Mouse (Mus musculus) ES-Bruce4 (cell line): ENCODE data around the gene Sel1l2. TPM values are rescaled to one million over a fixed set of nuclear protein-coding genes. Genes with fewer than 3 reads are reported as not detected.
A peak's percentile ranks its signal among the peaks of the same experiment; 100 is the strongest.

ENCODE experiments used
- H3K27ac ChIP-seq: 2 replicates; pipeline ENCODE4 v1.5.1; 2012; ENCODE audit warnings: low read length, inconsistent platforms; ENCODE audit not compliant: insufficient read depth
- H3K27me3 ChIP-seq: 2 replicates; pipeline ENCODE4 v1.6.1; 2012; ENCODE audit warnings: mild to moderate bottlenecking, low read length, inconsistent platforms; ENCODE audit not compliant: control insufficient read depth, poor library complexity, insufficient read depth, severe bottlenecking
- H3K36me3 ChIP-seq: 2 replicates; pipeline ENCODE4 v1.6.1; 2012; ENCODE audit warnings: inconsistent platforms, mild to moderate bottlenecking, low read length, moderate library complexity; ENCODE audit not compliant: control insufficient read depth, poor library complexity, insufficient read depth, severe bottlenecking
- H3K4me1 ChIP-seq: one replicate; pipeline ENCODE4 v1.8.1; 2011; ENCODE audit warnings: low read length; ENCODE audit not compliant: control insufficient read depth, insufficient read depth
- H3K4me3 ChIP-seq: 2 replicates; pipeline ENCODE4 v1.5.1; 2011; ENCODE audit warnings: low read depth, mild to moderate bottlenecking, low read length
- H3K9ac ChIP-seq: 2 replicates; pipeline ENCODE4 v1.6.1; 2012; ENCODE audit warnings: low read depth, mild to moderate bottlenecking, inconsistent platforms; ENCODE audit not compliant: poor library complexity, severe bottlenecking
- H3K9me3 ChIP-seq: replicated peaks from 2 replicates; pipeline ENCODE4 v1.6.1; 2012; ENCODE audit warnings: mild to moderate bottlenecking, low read length, inconsistent platforms; ENCODE audit not compliant: control insufficient read depth, poor library complexity, insufficient read depth, severe bottlenecking
- CTCF ChIP-seq: IDR thresholded peaks from one replicate; pipeline ENCODE4 v1.8.1; 2011; ENCODE audit warnings: low read depth, low read length
- EP300 ChIP-seq: IDR thresholded peaks from 2 replicates; pipeline ENCODE4 v1.6.1; 2011; ENCODE audit warnings: low read depth, low read length; ENCODE audit not compliant: insufficient read depth
- POLR2A ChIP-seq: IDR thresholded peaks from one replicate; pipeline ENCODE4 v1.8.1; 2011; ENCODE audit warnings: low read length; ENCODE audit not compliant: insufficient read depth
- polyA plus RNA-seq: library from polyadenylated mRNA; stranded (reverse); fragments of >200 nt; gene quantifications from 2 replicates; pipeline ENCODE4 v1.2.4, GENCODE M21; 2011; ENCODE audit warnings: low read depth; ENCODE audit not compliant: missing spikeins, insufficient read depth, insufficient read length

The Sel1l2 gene
- not detected in 2 replicates for polyA plus RNA-seq

GRCm38 (mm10) chr2:140389525-140389924, at the start of gene Sel1l2:
Sel1l2 (minus strand) TSS chr2:140389706.
- Histone ChIP-seq H3K9me3 (no peaks in the 10 kb centered on the region), H3K36me3 (no peaks in the 10 kb centered on the region), H3K27me3 (no peaks in the 10 kb centered on the region), H3K4me1 (no peaks in the 10 kb centered on the region), H3K4me3 (no peak within 1 kb of the TSS), H3K27ac (no peak within 1 kb of the TSS), H3K9ac (no peak within 1 kb of the TSS)
- TF ChIP-seq POLR2A: no peak
- no peak for TF ChIP-seq EP300
- TF ChIP-seq CTCF: no peak

DNA sequence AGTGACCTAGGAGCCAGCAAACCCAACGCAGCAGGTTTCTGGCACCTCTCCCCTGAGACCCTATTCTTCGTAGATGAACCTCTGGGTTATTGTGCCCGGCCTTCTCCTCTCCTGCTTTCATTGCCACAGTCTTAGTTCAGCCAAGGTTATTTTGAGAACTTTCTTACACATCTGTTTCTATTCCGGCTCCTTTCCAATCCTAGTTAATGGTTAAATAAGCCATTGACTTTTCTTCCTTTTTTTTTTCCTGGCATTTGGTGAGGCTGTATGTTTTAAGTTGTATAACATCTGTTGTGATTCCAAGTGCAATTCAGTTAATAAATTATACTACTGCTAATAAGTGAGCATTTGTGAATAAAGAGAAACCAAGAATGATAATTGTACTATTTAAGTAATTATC, 49.6 kb upstream of the Sel1l2 start:
- Histone ChIP-seq H3K36me3 (no peaks in the 10 kb centered on the region), H3K27me3 (no peaks in the 10 kb centered on the region), H3K4me3 (no peak overlapping the region), H3K4me1 (no peaks in the 10 kb centered on the region), H3K9ac (no peak overlapping the region), H3K9me3 (no peaks in the 10 kb centered on the region), H3K27ac (no peak overlapping the region)
- no peak for TF ChIP-seq CTCF
- no peak for TF ChIP-seq EP300
- TF ChIP-seq POLR2A: no peak

DNA sequence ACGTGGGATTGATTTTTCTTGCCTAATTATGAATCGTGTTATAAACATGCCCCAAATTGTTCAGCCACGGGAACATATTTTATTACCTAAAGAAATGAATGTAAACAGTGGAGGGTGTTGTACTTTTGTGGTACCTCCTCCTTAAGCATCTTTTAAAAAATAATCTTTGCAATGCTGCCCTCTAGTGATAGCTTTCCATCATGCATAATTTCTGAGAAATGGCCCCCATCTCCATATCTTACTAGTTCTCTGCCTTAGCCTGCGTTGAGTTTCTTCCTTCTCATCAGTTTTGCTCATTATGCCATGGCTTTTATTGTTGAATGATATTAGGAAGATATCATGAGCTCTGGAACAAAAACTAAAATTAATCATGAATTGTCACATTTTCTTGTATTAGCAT, 37.8 kb upstream of the Sel1l2 start:
- Histone ChIP-seq H3K4me3 (no peak overlapping the region), H3K4me1 (no peaks in the 10 kb centered on the region), H3K27ac (no peak overlapping the region), H3K27me3 (no peaks in the 10 kb centered on the region), H3K9ac (no peak overlapping the region), H3K36me3 (no peaks in the 10 kb centered on the region), H3K9me3 (no peaks in the 10 kb centered on the region)
- no peak for TF ChIP-seq CTCF
- no peak for TF ChIP-seq POLR2A
- TF ChIP-seq EP300: no peak

DNA sequence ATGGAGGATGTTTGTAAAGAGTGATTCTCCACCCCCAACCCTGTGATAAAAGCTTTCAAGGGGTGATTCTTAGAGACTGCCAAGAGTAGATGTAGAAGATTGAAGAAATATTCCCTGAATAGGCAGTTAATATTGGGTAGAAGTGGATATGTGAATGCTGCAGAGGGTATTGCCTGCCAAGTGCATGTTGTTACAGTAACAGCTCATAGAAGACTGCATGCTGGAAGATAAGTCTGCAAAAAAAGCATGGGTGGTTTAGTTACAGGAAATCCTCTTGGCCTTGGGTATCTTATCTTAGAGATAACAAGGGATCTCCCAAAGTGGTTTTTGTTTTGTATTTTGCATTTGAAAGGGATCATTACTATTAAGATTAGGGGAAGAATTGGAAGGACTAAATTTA, 36.3 kb upstream of the Sel1l2 start:
- Histone ChIP-seq H3K27me3 (no peaks in the 10 kb centered on the region), H3K9ac (no peak overlapping the region)

GRCm38 (mm10) chr2:140395744-140396231, 6.3 kb upstream of the Sel1l2 start:
- Histone ChIP-seq H3K9me3 (no peaks in the 10 kb centered on the region), H3K27ac (no peak overlapping the region)
- TF ChIP-seq CTCF (no peak), POLR2A (no peak), EP300 (no peak)

More for the DNA sequence above, 36.3 kb upstream of the Sel1l2 start:
- TF ChIP-seq CTCF (no peak), POLR2A (no peak), EP300 (no peak)
- no peaks in the 10 kb centered on the region for H3K9me3 ChIP-seq
- no peaks in the 10 kb centered on the region for H3K36me3 ChIP-seq
- H3K4me3 ChIP-seq: no peak overlapping the region
- no peak overlapping the region for H3K27ac ChIP-seq
- H3K4me1 ChIP-seq: no peaks in the 10 kb centered on the region

DNA sequence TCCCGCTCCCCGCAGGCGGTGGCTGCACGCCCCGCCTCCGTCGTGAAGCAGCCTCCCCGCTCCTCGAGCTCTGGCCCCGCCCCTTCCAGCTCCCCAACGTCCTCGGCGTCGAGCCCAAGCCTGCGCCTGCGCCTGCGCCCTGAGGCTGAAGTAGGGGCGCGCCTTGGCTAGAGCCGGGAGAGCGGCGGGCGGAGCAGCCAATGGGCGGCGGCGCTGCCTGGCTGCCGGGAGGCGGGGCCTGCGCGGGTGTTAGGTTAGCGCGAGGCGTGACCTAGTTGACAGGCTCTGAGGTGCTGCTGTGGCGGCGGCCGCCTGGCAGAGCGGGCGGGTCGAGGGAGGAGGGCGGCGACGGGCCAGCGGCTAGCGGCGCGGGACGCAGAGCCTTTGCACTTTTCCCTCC, 5.7 kb upstream of the Sel1l2 start, which contains the start of gene Macrod2:
Macrod2 (plus strand) TSS at position 131 of the 400 bp plus-strand sequence.
- Histone ChIP-seq H3K4me3 (peak within 1 kb of the TSS; percentile 75), H3K4me1 (no peaks in the 10 kb centered on the region), H3K9ac (peak within 1 kb of the TSS; percentile 72), H3K36me3 (no peaks in the 10 kb centered on the region), H3K27ac (no peak within 1 kb of the TSS), H3K9me3 (no peaks in the 10 kb centered on the region), H3K27me3 (no peaks in the 10 kb centered on the region)
- TF ChIP-seq CTCF (no peak), POLR2A (no peak), EP300 (no peak)

More at GRCm38 (mm10) chr2:140395744-140396231, 6.3 kb upstream of the Sel1l2 start:
- H3K9ac ChIP-seq: peak overlapping the region; percentile 72
- H3K4me3 ChIP-seq: peak overlapping the region; percentile 75
- no peaks in the 10 kb centered on the region for H3K27me3 ChIP-seq
- H3K36me3 ChIP-seq: no peaks in the 10 kb centered on the region
- H3K4me1 ChIP-seq: no peaks in the 10 kb centered on the region
